Mouse (Mus musculus): Measurements from ENCODE around the gene Arhgef2.

Gene Arhgef2

GRCm38 (mm10) chr3:88684236-88684979, 78.6 kb downstream of the Arhgef2 start:
- WGBS, result 48% methylated on average over 8 of the region's 8 CpGs

GRCm38 (mm10) chr3:88684980-88685941, 79.5 kb downstream of the Arhgef2 start, which contains the start of gene Khdc4:
Gene Khdc4 (plus strand): TSS chr3:88685803.
- WGBS, result under 1% methylated on average over 47 of the region's 47 CpGs

- WGBS, result under 1% methylated on average over 45 of the region's 45 CpGs
These were observed 80.2 kb downstream of the Arhgef2 start for GRCm38 (mm10) chr3:88685958-88686451.

GRCm38 (mm10) chr3:88686734-88687611, 81.2 kb downstream of the Arhgef2 start:
- WGBS, result 30% methylated on average over 13 of the region's 13 CpGs

- whole genome bisulfite sequencing, result 74% methylated on average over 5 of the region's 5 CpGs
These were observed 83.3 kb downstream of the Arhgef2 start for GRCm38 (mm10) chr3:88689079-88689478.

All from cerebral cortex, adult 2 months (tissue).